ENCODE assay signal across 17 mouse cellular contexts in the genomic region with DNA sequence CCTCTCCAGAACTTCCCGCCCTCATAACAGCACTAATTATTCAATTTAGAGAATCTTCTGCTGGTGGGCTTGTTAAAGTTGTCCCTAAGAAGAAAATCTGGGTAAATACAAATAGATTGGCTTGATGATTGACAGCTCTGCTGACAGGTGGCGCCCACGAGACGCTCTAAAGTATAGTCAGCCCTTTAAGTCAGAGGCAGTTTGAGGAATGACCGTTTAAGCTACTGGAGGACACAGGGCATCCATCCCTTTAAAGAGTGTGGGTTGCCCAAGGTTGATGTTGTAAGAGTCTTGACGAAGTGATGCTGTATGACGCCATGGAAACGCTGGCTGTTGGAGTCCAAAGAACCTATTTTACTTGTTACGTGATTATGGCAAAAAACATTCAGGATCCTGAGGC. TPM values are rescaled to one million over a fixed set of nuclear protein-coding genes. Genes with fewer than 3 reads are reported as not detected.
DNase-seq lines count a peak whose midpoint lies in the region; ATAC-seq and TF ChIP-seq lines count a peak whose summit lies in the region.
"Had no signal": no experiment of that assay in that cellular context is flagged by ENCODE, and none has a peak within 500 bp of the region (broad histone marks: within the 10 kb centered on the region; RNA-seq: fewer than 3 reads in every experiment).

No protein-coding gene starts in this region.

- H3K9ac ChIP-seq in heart, adult 2 months (ENCODE audit: low read depth, low read length) = no peak overlapping the region
- H3K9ac ChIP-seq in heart, embryonic 11.5 days (ENCODE audit: low read depth, low read length) = no peak overlapping the region
- H3K9ac ChIP-seq: lung, embryonic 15.5 days had no signal

- no peak for TF ChIP-seq POLR2A in heart, adult 2 months (IDR thresholded peaks at IDR 0.05; ENCODE audit: insufficient read depth, low read depth, low read length)
- TF ChIP-seq POLR2A in lung, adult 2 months (IDR thresholded peaks at IDR 0.05; ENCODE audit: borderline replicate concordance, extremely low read depth, low read depth, low read length) = no peak
- TF ChIP-seq POLR2A in thymus, adult 2 months (IDR thresholded peaks at IDR 0.05; ENCODE audit: control insufficient read depth, extremely low read depth, insufficient read depth, low read length, poor library complexity) = no peak

- TF ChIP-seq CTCF in heart, adult 2 months (IDR thresholded peaks at IDR 0.05) = peak; percentile 25
- 0 out of 2 replicates have a peak, but pooled peaks have one; percentile 2 for TF ChIP-seq CTCF in lung, adult 2 months (IDR thresholded peaks at IDR 0.05; ENCODE audit: insufficient read depth, low read length)
- no peak for TF ChIP-seq CTCF in thymus, adult 2 months (IDR thresholded peaks at IDR 0.05; ENCODE audit: borderline replicate concordance, control insufficient read depth, extremely low read depth, insufficient read depth, low read length, poor library complexity)

- H3K27me3 ChIP-seq in heart, adult 2 months (ENCODE audit: control insufficient read depth, insufficient read depth, low read length) = no peaks in the 10 kb centered on the region
- H3K27me3 ChIP-seq in heart, embryonic 11.5 days (ENCODE audit: control insufficient read depth, insufficient read depth, low read length) = no peaks in the 10 kb centered on the region
- no peaks in the 10 kb centered on the region for H3K27me3 ChIP-seq in thymus, adult 2 months (ENCODE audit: control insufficient read depth, insufficient read depth, low read length)
- H3K27me3 ChIP-seq: lung, embryonic 15.5 days; megakaryocyte, embryonic 14.5 days had no signal

- no peaks in the 10 kb centered on the region for H3K9me3 ChIP-seq in heart, embryonic 11.5 days (replicated peaks; ENCODE audit: control insufficient read depth, low read length)
- H3K9me3 ChIP-seq: heart, embryonic 10.5 days; lung, embryonic 15.5 days; megakaryocyte, embryonic 14.5 days had no signal

- DNase-seq in heart, adult 2 months = no peak
- no peak for DNase-seq in lung, adult 2 months
- no peak for DNase-seq in lung, postnatal 25 days (ENCODE audit: low spot score)
- peak; percentile 69 for DNase-seq in thymus, postnatal 4 days
- DNase-seq in thymus, adult 2 months = no peak
- no peak for DNase-seq in embryo, embryonic 10.5 days (ENCODE audit: low spot score)
- no peak for DNase-seq in embryo, embryonic 11 days
- DNase-seq: gastrocnemius, postnatal 10 days; heart, postnatal 36 days; kidney, adult 11 months; kidney, postnatal 25 days; right cerebral cortex, postnatal 25 days had no signal

- intact Hi-C loops in heart, adult 2 months (cut with DNase I) = loop anchor here (5.0 kb wide), 1 partner anchor 162 kb away; no protein-coding TSS in a partner anchor

- 72% methylated on average over 9 of the region's 9 CpGs for WGBS in heart, adult 2 months
- 67% methylated on average over 9 of the region's 9 CpGs for WGBS in heart, embryonic 11.5 days (ENCODE audit: insufficient replicate concordance)
- WGBS in lung, adult 2 months = 68% methylated on average over 9 of the region's 9 CpGs
- WGBS in thymus, adult 2 months = 89% methylated on average over 9 of the region's 9 CpGs

- no peak for TF ChIP-seq EP300 in heart, adult 2 months (IDR thresholded peaks at IDR 0.05; ENCODE audit: insufficient read depth, low read depth, low read length)

- no peaks in the 10 kb centered on the region for H3K79me2 ChIP-seq in heart, adult 2 months (replicated peaks; ENCODE audit: control insufficient read depth, insufficient read depth, low read length)

- H3K4me3 ChIP-seq in heart, adult 2 months = no peak overlapping the region
- no peak overlapping the region for H3K4me3 ChIP-seq in heart, embryonic 11.5 days (ENCODE audit: low read depth, low read length)
- no peak overlapping the region for H3K4me3 ChIP-seq in lung, adult 2 months (replicated peaks; ENCODE audit: extremely low read depth, low read depth, low read length)
- no peak overlapping the region for H3K4me3 ChIP-seq in thymus, adult 2 months (ENCODE audit: control insufficient read depth, insufficient read depth, low read length)
- H3K4me3 ChIP-seq: heart, embryonic 10.5 days; lung, embryonic 15.5 days; megakaryocyte, embryonic 14.5 days; myocyte had no signal

- H3K4me2 ChIP-seq in heart, embryonic 11.5 days = no peak overlapping the region
- H3K4me2 ChIP-seq: lung, embryonic 15.5 days had no signal

- H3K36me3 ChIP-seq in heart, adult 2 months (ENCODE audit: control insufficient read depth, insufficient read depth, low read length) = no peaks in the 10 kb centered on the region
- H3K36me3 ChIP-seq in heart, embryonic 11.5 days (ENCODE audit: control insufficient read depth, insufficient read depth, low read length) = peaks cover 3% of the 10 kb centered on the region; the same call in 1 of the 2 replicates
- H3K36me3 ChIP-seq in thymus, adult 2 months (ENCODE audit: control insufficient read depth, insufficient read depth, low read length) = no peaks in the 10 kb centered on the region

- no peak for ATAC-seq in heart, embryonic 11.5 days (replicated peaks; ENCODE audit: insufficient number of reproducible peaks, low FRiP score, low TSS enrichment)

- H3K27ac ChIP-seq in heart, adult 2 months = no peak overlapping the region
- no peak overlapping the region for H3K27ac ChIP-seq in heart, embryonic 11.5 days (ENCODE audit: low read depth, low read length)
- no peak overlapping the region for H3K27ac ChIP-seq in thymus, adult 2 months (ENCODE audit: control insufficient read depth, insufficient read depth, low read length)
- H3K27ac ChIP-seq: heart, embryonic 10.5 days; lung, embryonic 15.5 days had no signal

- H3K4me1 ChIP-seq in heart, adult 2 months (ENCODE audit: control insufficient read depth, insufficient read depth, low read length) = peaks cover 12% of the 10 kb centered on the region
- H3K4me1 ChIP-seq in heart, embryonic 11.5 days (ENCODE audit: control insufficient read depth, insufficient read depth, low read length) = peaks cover 27% of the 10 kb centered on the region
- H3K4me1 ChIP-seq in lung, adult 2 months (ENCODE audit: control insufficient read depth, insufficient read depth, low read length) = peaks cover 20% of the 10 kb centered on the region
- H3K4me1 ChIP-seq in thymus, adult 2 months (replicated peaks; ENCODE audit: control insufficient read depth, insufficient read depth, low read length) = peaks cover 41% of the 10 kb centered on the region

RNA-seq across cellular contexts. Expression of a gene that starts 57.9 kb away (rescaled TPM):
- 10 to 100 TPM; 81.5 to 99.2 TPM for total RNA-seq in heart, adult 2 months (2021)
- 117 and 142 TPM in 2 replicates for polyA plus RNA-seq in heart, adult 2 months (2012; rRNA removed)
- polyA plus RNA-seq in heart, embryonic 11.5 days (2014; fragmentation: Nextera tagmentation; extraction: Ambion mirVana) = 150 and 161 TPM in 2 replicates
- 21.5 and 23.4 TPM in 2 replicates for polyA plus RNA-seq in lung, adult 2 months (2012; rRNA removed)
- polyA plus RNA-seq in thymus, adult 2 months (2012; rRNA removed) = 33.2 and 36.5 TPM in 2 replicates
